Mouse (Mus musculus): ENCODE measurements around the gene Syt7. TPM values are rescaled to one million over a fixed set of nuclear protein-coding genes. Genes with fewer than 3 reads are reported as not detected.

The Syt7 gene
- total and polyA plus RNA-seq, 3 experiments: 0.05 to 3.8 TPM; not detected in 1

- H3K9me3 ChIP-seq (replicated peaks): peaks cover 9% of the 10 kb centered on the region
- no peak for ATAC-seq (ENCODE audit: extremely low read depth, insufficient number of reproducible peaks, low FRiP score, poor library complexity, severe bottlenecking)
- peaks cover 2% of the 10 kb centered on the region; the same call in 1 of the 2 replicates for H3K27me3 ChIP-seq (ENCODE audit: insufficient read depth, low read length)
- no peak for DNase-seq (ENCODE audit: low spot score)
- H3K4me1 ChIP-seq (ENCODE audit: insufficient read depth, low read depth, low read length): no peaks in the 10 kb centered on the region
- TF ChIP-seq GATA2 (IDR thresholded peaks at IDR 0.05; ENCODE audit: borderline replicate concordance, low read depth, low read length): no peak
- TF ChIP-seq POLR2AphosphoS5 (IDR thresholded peaks at IDR 0.05; ENCODE audit: insufficient replicate concordance, low read depth, low read length): no peak
- no peak for TF ChIP-seq GATA1 (IDR thresholded peaks at IDR 0.05; ENCODE audit: borderline replicate concordance, low read length)
- no peak for TF ChIP-seq TAL1 (conservative IDR thresholded peaks at IDR 0.05; ENCODE audit: low read depth, low read length)
- TF ChIP-seq CTCF (IDR thresholded peaks at IDR 0.05; ENCODE audit: low read depth, low read length): no peak
- H3K4me3 ChIP-seq (ENCODE audit: low read depth, low read length): no peak overlapping the region
- H3K36me3 ChIP-seq (replicated peaks): no peaks in the 10 kb centered on the region
Measured at GRCm38 (mm10) chr19:10391995-10392394, 3.1 kb downstream of the Syt7 start.

- Histone ChIP-seq H3K9me3 (replicated peaks) (peaks cover 9% of the 10 kb centered on the region), H3K4me3 (ENCODE audit: low read depth, low read length) (no peak overlapping the region), H3K27me3 (ENCODE audit: insufficient read depth, low read length) (peaks cover 5% of the 10 kb centered on the region; the same call in 1 of the 2 replicates), H3K4me1 (ENCODE audit: insufficient read depth, low read depth, low read length) (no peaks in the 10 kb centered on the region), H3K36me3 (replicated peaks) (no peaks in the 10 kb centered on the region)
- TF ChIP-seq GATA1 (IDR thresholded peaks at IDR 0.05; ENCODE audit: borderline replicate concordance, low read length) (no peak), GATA2 (IDR thresholded peaks at IDR 0.05; ENCODE audit: borderline replicate concordance, low read depth, low read length) (no peak), TAL1 (conservative IDR thresholded peaks at IDR 0.05; ENCODE audit: low read depth, low read length) (no peak), CTCF (IDR thresholded peaks at IDR 0.05; ENCODE audit: low read depth, low read length) (no peak), POLR2AphosphoS5 (IDR thresholded peaks at IDR 0.05; ENCODE audit: insufficient replicate concordance, low read depth, low read length) (no peak)
- DNase-seq (ENCODE audit: low spot score) (no peak), ATAC-seq (ENCODE audit: extremely low read depth, insufficient number of reproducible peaks, low FRiP score, poor library complexity, severe bottlenecking) (no peak)
Measured at GRCm38 (mm10) chr19:10393471-10393870, 4.6 kb downstream of the Syt7 start.

GRCm38 (mm10) chr19:10393874-10394500 lies 5.1 kb downstream of the Syt7 start:
- H3K4me1 ChIP-seq (ENCODE audit: insufficient read depth, low read depth, low read length): no peaks in the 10 kb centered on the region
- peaks cover 5% of the 10 kb centered on the region; the same call in 1 of the 2 replicates for H3K27me3 ChIP-seq (ENCODE audit: insufficient read depth, low read length)
- H3K9me3 ChIP-seq (replicated peaks): peaks cover 4% of the 10 kb centered on the region
- TF ChIP-seq TAL1 (conservative IDR thresholded peaks at IDR 0.05; ENCODE audit: low read depth, low read length) (no peak), CTCF (IDR thresholded peaks at IDR 0.05; ENCODE audit: low read depth, low read length) (no peak), GATA1 (IDR thresholded peaks at IDR 0.05; ENCODE audit: borderline replicate concordance, low read length) (no peak), POLR2AphosphoS5 (IDR thresholded peaks at IDR 0.05; ENCODE audit: insufficient replicate concordance, low read depth, low read length) (no peak), GATA2 (IDR thresholded peaks at IDR 0.05; ENCODE audit: borderline replicate concordance, low read depth, low read length) (no peak)
- ATAC-seq (ENCODE audit: extremely low read depth, insufficient number of reproducible peaks, low FRiP score, poor library complexity, severe bottlenecking): no peak
- H3K4me3 ChIP-seq (ENCODE audit: low read depth, low read length): no peak overlapping the region
- DNase-seq (ENCODE audit: low spot score): no peak
- no peaks in the 10 kb centered on the region for H3K36me3 ChIP-seq (replicated peaks)

GRCm38 (mm10) chr19:10395174-10395573 lies 6.3 kb downstream of the Syt7 start:
- Histone ChIP-seq H3K9me3 (replicated peaks) (no peaks in the 10 kb centered on the region), H3K4me3 (ENCODE audit: low read depth, low read length) (no peak overlapping the region), H3K36me3 (replicated peaks) (no peaks in the 10 kb centered on the region), H3K27me3 (ENCODE audit: insufficient read depth, low read length) (peaks cover 5% of the 10 kb centered on the region; the same call in 1 of the 2 replicates), H3K4me1 (ENCODE audit: insufficient read depth, low read depth, low read length) (no peaks in the 10 kb centered on the region)
- TF ChIP-seq TAL1 (conservative IDR thresholded peaks at IDR 0.05; ENCODE audit: low read depth, low read length) (no peak), GATA1 (IDR thresholded peaks at IDR 0.05; ENCODE audit: borderline replicate concordance, low read length) (no peak), GATA2 (IDR thresholded peaks at IDR 0.05; ENCODE audit: borderline replicate concordance, low read depth, low read length) (no peak), POLR2AphosphoS5 (IDR thresholded peaks at IDR 0.05; ENCODE audit: insufficient replicate concordance, low read depth, low read length) (no peak), CTCF (IDR thresholded peaks at IDR 0.05; ENCODE audit: low read depth, low read length) (no peak)
- ATAC-seq (ENCODE audit: extremely low read depth, insufficient number of reproducible peaks, low FRiP score, poor library complexity, severe bottlenecking) (no peak), DNase-seq (ENCODE audit: low spot score) (no peak)

GRCm38 (mm10) chr19:10396962-10397361 lies 8.1 kb downstream of the Syt7 start:
- ATAC-seq (ENCODE audit: extremely low read depth, insufficient number of reproducible peaks, low FRiP score, poor library complexity, severe bottlenecking) (no peak), DNase-seq (ENCODE audit: low spot score) (no peak)
- TF ChIP-seq TAL1 (conservative IDR thresholded peaks at IDR 0.05; ENCODE audit: low read depth, low read length) (no peak), GATA1 (IDR thresholded peaks at IDR 0.05; ENCODE audit: borderline replicate concordance, low read length) (no peak)
- H3K27me3 ChIP-seq (ENCODE audit: insufficient read depth, low read length): peaks cover 5% of the 10 kb centered on the region; the same call in 1 of the 2 replicates
- no peaks in the 10 kb centered on the region for H3K36me3 ChIP-seq (replicated peaks)
- H3K4me1 ChIP-seq (ENCODE audit: insufficient read depth, low read depth, low read length): no peaks in the 10 kb centered on the region
- H3K9me3 ChIP-seq (replicated peaks): no peaks in the 10 kb centered on the region
- no peak overlapping the region for H3K4me3 ChIP-seq (ENCODE audit: low read depth, low read length)

- Histone ChIP-seq H3K4me1 (ENCODE audit: insufficient read depth, low read depth, low read length) (no peaks in the 10 kb centered on the region), H3K27me3 (ENCODE audit: insufficient read depth, low read length) (peaks cover 5% of the 10 kb centered on the region; the same call in 1 of the 2 replicates), H3K36me3 (replicated peaks) (no peaks in the 10 kb centered on the region), H3K9me3 (replicated peaks) (no peaks in the 10 kb centered on the region), H3K4me3 (ENCODE audit: low read depth, low read length) (no peak overlapping the region)
- ATAC-seq (ENCODE audit: extremely low read depth, insufficient number of reproducible peaks, low FRiP score, poor library complexity, severe bottlenecking) (no peak), DNase-seq (ENCODE audit: low spot score) (no peak)
- TF ChIP-seq POLR2AphosphoS5 (IDR thresholded peaks at IDR 0.05; ENCODE audit: insufficient replicate concordance, low read depth, low read length) (no peak), CTCF (IDR thresholded peaks at IDR 0.05; ENCODE audit: low read depth, low read length) (no peak), GATA1 (IDR thresholded peaks at IDR 0.05; ENCODE audit: borderline replicate concordance, low read length) (no peak), GATA2 (IDR thresholded peaks at IDR 0.05; ENCODE audit: borderline replicate concordance, low read depth, low read length) (no peak), TAL1 (conservative IDR thresholded peaks at IDR 0.05; ENCODE audit: low read depth, low read length) (no peak)
Measured at GRCm38 (mm10) chr19:10397479-10398153, 8.7 kb downstream of the Syt7 start.

Data from G1E (cell line).